Mouse (Mus musculus) brain, embryonic 14.5 days (tissue): ENCODE data around the gene Stau1.

Experiments used
- CTCF ChIP-seq: fragments of 200-500 bp; IDR thresholded peaks from 2 replicates; pipeline ENCODE4 v1.5.1; 2012; ENCODE audit warnings: inconsistent platforms, mild to moderate bottlenecking, moderate library complexity, borderline replicate concordance; ENCODE audit not compliant: insufficient read depth, insufficient read length; ENCODE audit errors: extremely low read depth
- POLR2A ChIP-seq: fragments of 200-500 bp; IDR thresholded peaks from 2 replicates; pipeline ENCODE4 v1.6.1; 2012; ENCODE audit warnings: mild to moderate bottlenecking, inconsistent platforms, borderline replicate concordance; ENCODE audit not compliant: poor library complexity, insufficient read depth, insufficient read length, severe bottlenecking; ENCODE audit errors: extremely low read depth

DNA sequence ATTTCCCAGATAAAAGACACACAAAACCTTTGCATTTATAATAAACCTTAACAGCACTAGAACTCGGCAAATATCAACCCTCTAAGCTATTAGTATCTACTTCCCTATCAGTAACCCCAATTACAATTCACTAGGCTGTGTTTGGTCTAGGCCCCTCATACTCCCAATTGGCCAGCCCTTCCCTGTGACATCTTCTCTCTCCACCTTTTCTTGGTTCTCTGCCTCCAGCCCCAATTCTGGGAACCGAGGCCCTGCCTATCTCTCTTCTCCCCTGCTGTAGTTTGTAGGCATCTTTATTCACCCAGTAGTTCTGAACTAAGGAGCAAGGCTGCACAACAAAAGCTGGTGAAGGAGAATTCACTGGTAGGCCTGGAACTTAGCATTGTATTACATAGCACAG lies 72.1 kb downstream of the Stau1 start:
- TF ChIP-seq POLR2A = no peak
- TF ChIP-seq CTCF = no peak
